Mouse (Mus musculus): ENCODE data around the gene Ncoa4. TPM values are rescaled to one million over a fixed set of nuclear protein-coding genes. Genes with fewer than 3 reads are reported as not detected.

The Ncoa4 gene
- polyA plus RNA-seq, 1 experiment: 22.8 TPM

GRCm38 (mm10) chr14:32160563-32160962 lies 898 bp downstream of the Ncoa4 start:
- H3K27me3 ChIP-seq (ENCODE audit: control insufficient read depth, insufficient read depth, low read length): no peaks in the 10 kb centered on the region
- H3K4me3 ChIP-seq (ENCODE audit: low read depth, low read length): peak overlapping the region; percentile 94
- no peak for TF ChIP-seq POLR2A (IDR thresholded peaks at IDR 0.05; ENCODE audit: low read depth, low read length)
- TF ChIP-seq CTCF (IDR thresholded peaks at IDR 0.05; ENCODE audit: extremely low read depth, insufficient read length, insufficient replicate concordance, low read depth, low read length): no peak
- H3K36me3 ChIP-seq (ENCODE audit: control insufficient read depth, insufficient read depth, low read length): no peaks in the 10 kb centered on the region
- H3K4me1 ChIP-seq (ENCODE audit: control insufficient read depth, insufficient read depth, insufficient read length, low read length): peaks cover 15% of the 10 kb centered on the region; the same call in 1 of the 2 replicates
- 3% methylated on average over 7 of the region's 7 CpGs for WGBS
- peak overlapping the region; percentile 97 for H3K27ac ChIP-seq (ENCODE audit: insufficient read depth, low read depth, low read length)

DNA sequence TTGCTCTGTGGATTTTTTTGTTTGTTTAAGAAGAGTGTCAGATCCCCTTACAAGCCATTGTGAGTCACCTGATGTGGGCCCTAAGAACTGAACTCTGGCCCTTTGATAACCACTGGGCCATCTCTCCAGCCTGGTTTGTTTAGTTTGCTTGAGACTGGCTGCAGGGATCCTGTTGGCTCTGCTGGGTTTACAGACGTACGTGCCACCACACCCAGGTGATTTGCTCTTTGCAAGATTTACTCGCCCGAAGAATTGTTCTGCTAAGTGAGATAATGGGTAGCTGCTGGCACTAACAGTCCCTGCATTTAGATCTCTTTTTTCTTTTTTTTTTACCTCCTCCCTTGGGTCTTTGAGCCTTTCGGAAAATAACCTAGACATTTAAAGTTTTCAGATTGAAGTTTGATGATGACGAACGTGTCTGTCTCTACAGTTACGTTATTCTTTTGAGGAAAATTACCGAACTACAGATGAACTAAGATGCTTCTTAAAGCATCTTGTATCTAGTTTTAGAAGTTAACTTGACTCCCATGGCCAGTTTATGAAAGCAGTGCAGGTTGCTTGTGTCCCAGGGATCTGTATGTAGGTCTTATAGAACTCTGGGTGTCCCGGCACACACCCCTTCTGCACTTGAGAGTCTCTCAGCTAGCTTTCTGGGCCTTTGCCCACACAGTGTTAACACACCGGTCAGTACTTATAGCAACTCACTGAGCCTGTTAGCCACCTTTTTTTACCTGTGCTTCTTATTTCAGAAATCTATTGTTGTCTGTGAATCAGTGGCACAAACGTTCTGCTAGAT lies 1.6 kb downstream of the Ncoa4 start:
- no peak overlapping the region for H3K4me3 ChIP-seq (ENCODE audit: low read depth, low read length)
- peaks cover 15% of the 10 kb centered on the region; the same call in 1 of the 2 replicates for H3K4me1 ChIP-seq (ENCODE audit: control insufficient read depth, insufficient read depth, insufficient read length, low read length)
- 32% methylated on average over 12 of the region's 12 CpGs for WGBS
- H3K36me3 ChIP-seq (ENCODE audit: control insufficient read depth, insufficient read depth, low read length): no peaks in the 10 kb centered on the region
- no peaks in the 10 kb centered on the region for H3K27me3 ChIP-seq (ENCODE audit: control insufficient read depth, insufficient read depth, low read length)
- peak overlapping the region; percentile 97 for H3K27ac ChIP-seq (ENCODE audit: insufficient read depth, low read depth, low read length)
- TF ChIP-seq CTCF (IDR thresholded peaks at IDR 0.05; ENCODE audit: extremely low read depth, insufficient read length, insufficient replicate concordance, low read depth, low read length) (no peak), POLR2A (IDR thresholded peaks at IDR 0.05; ENCODE audit: low read depth, low read length) (no peak)

GRCm38 (mm10) chr14:32162231-32162630 lies 2.6 kb downstream of the Ncoa4 start:
- Histone ChIP-seq H3K27me3 (ENCODE audit: control insufficient read depth, insufficient read depth, low read length) (no peaks in the 10 kb centered on the region), H3K4me3 (ENCODE audit: low read depth, low read length) (no peak overlapping the region), H3K4me1 (ENCODE audit: control insufficient read depth, insufficient read depth, insufficient read length, low read length) (peaks cover 18% of the 10 kb centered on the region; the same call in 1 of the 2 replicates), H3K36me3 (ENCODE audit: control insufficient read depth, insufficient read depth, low read length) (no peaks in the 10 kb centered on the region), H3K27ac (ENCODE audit: insufficient read depth, low read depth, low read length) (no peak overlapping the region)
- no peak for TF ChIP-seq POLR2A (IDR thresholded peaks at IDR 0.05; ENCODE audit: low read depth, low read length)
- TF ChIP-seq CTCF (IDR thresholded peaks at IDR 0.05; ENCODE audit: extremely low read depth, insufficient read length, insufficient replicate concordance, low read depth, low read length): no peak
- WGBS: 85% methylated on average over 5 of the region's 5 CpGs

DNA sequence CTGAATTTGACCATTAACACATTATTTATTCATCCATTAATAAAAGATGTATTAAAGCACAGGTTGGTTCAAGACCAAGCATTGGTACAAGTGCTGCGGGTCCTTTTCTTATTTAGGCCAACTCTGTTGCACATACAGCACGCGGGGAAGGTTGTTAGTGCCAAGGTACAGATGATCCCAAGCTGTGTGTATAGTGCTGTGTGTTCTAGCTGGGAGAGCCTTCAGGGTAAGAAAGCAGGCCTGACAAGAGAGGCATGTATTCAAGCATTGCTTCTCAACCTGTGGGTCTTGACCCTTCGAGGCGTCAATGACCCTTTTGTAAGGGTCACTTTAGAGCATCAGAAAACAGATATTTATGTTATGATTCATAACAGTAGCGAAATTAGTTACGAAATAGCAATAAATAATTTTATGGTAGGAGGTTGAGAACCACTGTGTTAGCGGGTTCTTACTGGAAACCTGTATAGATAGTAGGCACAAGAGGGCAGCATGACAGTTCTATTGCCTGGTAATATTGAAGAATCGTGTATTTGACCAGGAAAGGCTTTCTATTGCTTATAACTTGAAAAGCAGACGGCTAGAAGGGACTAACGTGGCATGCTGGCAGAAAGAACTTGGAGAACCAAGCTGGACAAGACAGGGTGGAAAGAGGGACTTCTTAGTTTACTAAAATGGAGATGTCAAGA lies 3.7 kb downstream of the Ncoa4 start:
- H3K36me3 ChIP-seq (ENCODE audit: control insufficient read depth, insufficient read depth, low read length): no peaks in the 10 kb centered on the region
- no peaks in the 10 kb centered on the region for H3K27me3 ChIP-seq (ENCODE audit: control insufficient read depth, insufficient read depth, low read length)
- WGBS: 59% methylated on average over 11 of the region's 11 CpGs
- TF ChIP-seq CTCF (IDR thresholded peaks at IDR 0.05; ENCODE audit: extremely low read depth, insufficient read length, insufficient replicate concordance, low read depth, low read length): no peak
- H3K4me3 ChIP-seq (ENCODE audit: low read depth, low read length): no peak overlapping the region
- peaks cover 18% of the 10 kb centered on the region; the same call in 1 of the 2 replicates for H3K4me1 ChIP-seq (ENCODE audit: control insufficient read depth, insufficient read depth, insufficient read length, low read length)
- H3K27ac ChIP-seq (ENCODE audit: insufficient read depth, low read depth, low read length): peak overlapping the region; percentile 45; the same call in 1 of the 2 replicates

GRCm38 (mm10) chr14:32164173-32165051 lies 4.7 kb downstream of the Ncoa4 start:
- Histone ChIP-seq H3K27ac (ENCODE audit: insufficient read depth, low read depth, low read length) (peak overlapping the region; percentile 45; the same call in 1 of the 2 replicates), H3K27me3 (ENCODE audit: control insufficient read depth, insufficient read depth, low read length) (no peaks in the 10 kb centered on the region), H3K4me1 (ENCODE audit: control insufficient read depth, insufficient read depth, insufficient read length, low read length) (peaks cover 13% of the 10 kb centered on the region; the same call in 1 of the 2 replicates), H3K4me3 (ENCODE audit: low read depth, low read length) (no peak overlapping the region), H3K36me3 (ENCODE audit: control insufficient read depth, insufficient read depth, low read length) (no peaks in the 10 kb centered on the region; the same call in 1 of the 2 replicates)
- TF ChIP-seq POLR2A (IDR thresholded peaks at IDR 0.05; ENCODE audit: low read depth, low read length): no peak
- TF ChIP-seq CTCF (IDR thresholded peaks at IDR 0.05; ENCODE audit: extremely low read depth, insufficient read length, insufficient replicate concordance, low read depth, low read length): no peak
- WGBS: 42% methylated on average over 8 of the region's 8 CpGs

DNA sequence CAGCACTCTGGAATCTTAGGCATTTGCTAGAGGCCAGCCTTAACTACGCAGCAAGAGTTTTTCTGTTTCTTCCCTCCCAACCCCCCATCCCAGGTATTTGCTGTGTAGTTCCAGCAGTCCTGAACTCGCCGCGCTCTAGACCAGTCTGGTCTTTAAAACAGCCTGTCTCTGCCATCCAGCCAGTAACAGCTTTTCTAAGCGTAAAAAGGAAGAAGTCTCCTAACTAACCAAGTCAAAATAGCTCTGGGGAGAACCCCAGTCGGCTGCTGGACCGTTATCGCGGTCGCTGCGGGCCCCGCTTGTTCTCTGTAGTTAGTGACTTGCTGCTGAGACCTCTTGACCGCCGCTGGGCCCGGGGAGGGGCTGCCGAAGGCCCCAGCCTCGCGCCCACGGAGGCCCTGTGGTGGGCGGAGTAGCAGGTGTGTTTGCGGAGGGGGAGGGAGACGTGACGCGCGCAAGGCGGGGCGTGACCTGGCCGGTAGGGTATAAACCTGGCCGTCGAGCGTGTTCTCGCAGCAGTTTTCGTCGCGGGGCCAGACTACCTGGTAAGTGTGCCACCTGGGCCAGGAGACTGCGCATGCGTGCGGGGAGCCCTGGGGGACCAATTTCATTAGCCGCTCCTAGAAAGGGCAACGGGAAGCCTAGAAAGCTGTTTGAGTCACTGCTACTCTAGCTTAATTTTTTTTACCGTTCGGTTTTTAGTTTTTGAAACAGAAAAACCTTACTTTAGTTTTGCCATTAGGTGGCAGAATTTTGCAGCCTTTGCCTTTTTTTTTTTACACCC lies 5.8 kb downstream of the Ncoa4 start:
- no peaks in the 10 kb centered on the region for H3K27me3 ChIP-seq (ENCODE audit: control insufficient read depth, insufficient read depth, low read length)

More for the DNA sequence above, 5.8 kb downstream of the Ncoa4 start:
- Histone ChIP-seq H3K4me1 (ENCODE audit: control insufficient read depth, insufficient read depth, insufficient read length, low read length) (peaks cover 13% of the 10 kb centered on the region; the same call in 1 of the 2 replicates), H3K36me3 (ENCODE audit: control insufficient read depth, insufficient read depth, low read length) (no peaks in the 10 kb centered on the region; the same call in 1 of the 2 replicates), H3K27ac (ENCODE audit: insufficient read depth, low read depth, low read length) (peak overlapping the region; percentile 41), H3K4me3 (ENCODE audit: low read depth, low read length) (peak overlapping the region; percentile 55)
- 1% methylated on average over 42 of the region's 42 CpGs for WGBS
- peak; percentile 91 for TF ChIP-seq POLR2A (IDR thresholded peaks at IDR 0.05; ENCODE audit: low read depth, low read length)
- 0 out of 2 replicates have a peak, but pooled peaks have one; percentile 6 for TF ChIP-seq CTCF (IDR thresholded peaks at IDR 0.05; ENCODE audit: extremely low read depth, insufficient read length, insufficient replicate concordance, low read depth, low read length)

Data from small intestine, adult 2 months (tissue).